Mouse (Mus musculus) ovary, adult 18-20 months (tissue): ENCODE data around the gene Cfap58.

Experiments used
- DNase-seq: peaks from one replicate; pipeline ENCODE4 v3.0.0; 2022; ENCODE audit warnings: low spot score, mixed read lengths

Cfap58 gene

DNA sequence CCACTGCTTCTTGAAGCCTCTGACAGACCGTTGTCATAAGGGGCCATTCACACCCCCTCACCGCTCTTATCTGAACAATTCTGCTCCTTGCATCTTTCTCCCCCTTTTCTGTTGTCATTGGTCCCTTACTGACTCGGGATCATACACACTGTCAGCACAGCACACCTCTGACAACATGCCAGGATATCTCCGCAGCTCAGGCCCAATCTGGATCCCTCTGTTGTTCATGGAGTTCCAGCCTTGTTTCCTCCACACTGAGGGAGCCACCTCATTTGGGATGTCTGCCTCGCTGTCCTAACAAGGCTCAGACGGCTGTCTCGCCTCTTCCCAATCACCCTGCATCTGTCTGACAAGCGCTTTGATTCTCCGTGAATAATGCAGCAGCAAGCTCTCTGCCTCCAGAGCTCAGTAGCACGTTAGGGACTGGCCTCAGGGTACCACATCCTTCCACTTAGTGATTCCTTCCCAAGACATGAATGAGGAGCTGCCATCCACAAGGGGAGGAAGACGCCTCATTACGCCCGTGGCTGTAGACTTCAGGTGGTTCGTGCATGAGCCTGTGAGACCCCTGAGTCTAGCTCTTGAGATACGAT, 40.7 kb downstream of the Cfap58 start:
- no peak for DNase-seq

DNA sequence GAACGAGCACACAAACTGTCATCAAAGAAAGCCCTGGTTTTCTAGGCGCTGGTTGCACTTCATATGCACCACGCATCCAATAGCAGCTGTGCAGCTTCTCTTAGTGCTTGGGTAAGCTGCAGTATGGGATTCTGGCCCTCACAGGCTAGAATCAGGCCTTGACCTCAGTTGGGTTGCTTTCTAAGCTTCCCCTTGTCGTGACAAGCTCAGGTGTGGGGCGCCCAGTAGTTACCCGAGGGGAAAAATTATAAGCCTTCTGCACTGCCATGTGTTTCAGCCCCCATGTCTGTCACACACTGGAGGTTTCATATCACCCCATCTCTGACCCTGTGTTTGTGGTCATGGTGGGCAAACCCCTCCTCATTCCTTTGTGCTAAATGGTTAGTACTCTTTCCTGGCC, 42.0 kb downstream of the Cfap58 start:
- no peak for DNase-seq

DNA sequence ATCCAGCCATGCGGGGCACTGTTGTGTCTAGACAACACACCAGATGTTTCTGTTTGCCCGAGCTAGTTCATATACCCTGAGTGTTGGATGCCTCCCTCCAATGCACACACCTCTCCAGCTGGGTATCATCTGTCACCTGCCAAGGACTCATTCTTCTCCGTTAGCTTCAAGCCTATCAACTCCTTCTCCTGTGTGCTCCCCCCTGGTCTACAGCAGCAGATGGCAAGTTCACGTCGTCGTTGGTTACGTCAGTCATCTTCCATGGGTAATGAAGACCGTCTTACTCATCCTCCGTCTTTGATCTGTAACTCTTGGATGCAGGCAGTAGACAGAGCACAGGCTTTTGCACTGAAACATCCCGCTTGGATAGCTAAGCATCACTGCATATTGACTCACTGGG, 42.8 kb downstream of the Cfap58 start:
- no peak for DNase-seq

DNA sequence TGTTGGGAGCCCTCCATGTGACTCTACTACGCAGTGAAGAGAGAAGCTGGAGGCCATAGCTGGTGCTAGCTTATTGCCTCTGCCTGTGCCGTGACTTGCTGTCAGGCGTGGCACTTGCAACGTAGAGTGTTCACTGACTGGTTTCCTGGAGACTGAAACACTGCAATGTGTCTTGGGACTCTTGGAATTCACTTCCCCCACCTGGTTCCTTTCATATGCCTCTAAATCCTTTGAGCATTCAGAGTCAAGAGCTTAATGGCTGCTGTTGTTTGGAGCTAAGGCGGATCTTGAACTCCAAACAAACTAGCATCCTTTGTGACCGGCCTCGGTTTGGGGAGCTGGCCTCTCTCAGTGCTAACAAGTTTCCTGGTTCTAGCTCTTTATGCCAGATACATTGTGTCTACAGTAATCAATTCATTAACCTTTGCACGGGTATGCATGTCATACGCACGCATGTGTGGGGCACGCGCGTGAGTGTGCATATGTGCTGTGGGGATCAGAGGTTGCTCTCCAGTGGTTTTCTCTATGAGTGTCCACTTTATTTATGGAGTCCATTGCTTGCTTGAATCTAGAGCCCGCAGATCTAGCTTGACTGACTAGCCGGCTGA, 48.2 kb downstream of the Cfap58 start:
- DNase-seq, result no peak

DNA sequence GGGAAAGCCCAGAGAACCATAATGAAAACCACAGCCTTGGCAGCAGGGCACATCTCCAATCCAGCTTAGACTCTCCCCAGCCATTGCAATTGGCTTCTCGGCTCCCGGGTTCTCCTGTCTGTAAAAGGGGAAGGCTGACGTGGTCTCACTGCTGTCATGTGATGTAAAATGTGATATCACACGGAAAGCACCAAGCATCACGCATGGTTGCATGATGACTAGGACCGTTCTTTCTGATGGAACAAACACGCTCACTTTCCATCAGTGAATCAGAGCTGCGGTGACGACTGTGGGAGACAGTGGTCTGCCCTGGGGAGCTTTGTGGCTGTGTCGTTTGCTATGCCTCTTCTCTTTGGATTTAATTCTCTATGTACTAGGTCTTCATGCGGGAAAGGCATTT, 50.5 kb downstream of the Cfap58 start:
- no peak for DNase-seq

DNA sequence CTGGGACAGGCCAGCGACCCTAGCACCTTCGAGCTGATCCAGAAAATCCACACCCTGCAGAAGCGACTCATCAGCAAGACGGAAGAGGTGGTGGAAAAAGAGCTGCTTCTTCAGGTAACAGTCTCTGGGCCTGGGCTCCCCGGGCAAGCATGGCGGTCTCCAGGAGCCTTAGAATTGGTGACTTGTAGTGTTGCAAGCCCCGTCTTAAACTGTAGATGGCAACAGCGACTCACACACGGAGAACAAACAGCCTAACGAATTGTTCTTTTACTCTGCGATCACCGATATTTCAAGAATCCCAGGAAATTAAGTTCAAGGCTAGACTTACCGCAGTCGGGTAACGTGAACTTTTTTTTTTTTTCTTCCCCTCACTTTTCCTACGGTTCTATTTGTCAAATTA, 51.0 kb downstream of the Cfap58 start:
- no peak for DNase-seq

DNA sequence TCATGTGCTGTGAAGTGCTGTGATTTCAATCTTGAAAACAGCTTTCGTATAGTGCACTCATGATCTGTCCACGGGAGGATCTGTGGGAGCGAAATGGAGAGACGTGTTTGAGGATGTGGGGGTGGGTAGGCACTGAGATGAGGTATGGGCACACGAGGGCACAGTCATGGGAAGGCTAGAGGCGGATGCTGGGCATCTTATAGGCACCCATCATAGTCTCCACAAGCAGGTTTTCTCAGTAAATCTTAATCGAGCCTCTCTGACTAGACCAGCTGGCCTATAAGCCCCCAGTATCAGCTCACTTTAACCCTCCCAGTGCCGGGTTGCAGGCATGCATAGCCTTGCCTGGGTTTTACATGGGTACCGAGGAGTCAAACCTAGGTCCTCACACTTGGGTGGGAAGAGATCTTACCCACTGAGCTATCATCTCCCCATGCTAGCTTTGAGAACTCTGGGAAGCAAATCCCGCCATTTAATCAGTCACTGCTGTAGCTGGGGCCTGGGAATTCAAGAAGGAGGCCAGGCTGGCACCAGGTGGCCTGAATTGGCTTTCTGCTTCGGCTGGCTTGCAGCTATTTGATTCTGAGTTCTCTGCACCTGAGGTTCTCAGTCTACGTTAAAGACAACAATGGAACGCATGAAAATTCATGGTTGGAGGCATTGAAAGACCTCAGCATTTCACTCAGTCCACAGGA, 51.6 kb downstream of the Cfap58 start:
- no peak for DNase-seq

DNA sequence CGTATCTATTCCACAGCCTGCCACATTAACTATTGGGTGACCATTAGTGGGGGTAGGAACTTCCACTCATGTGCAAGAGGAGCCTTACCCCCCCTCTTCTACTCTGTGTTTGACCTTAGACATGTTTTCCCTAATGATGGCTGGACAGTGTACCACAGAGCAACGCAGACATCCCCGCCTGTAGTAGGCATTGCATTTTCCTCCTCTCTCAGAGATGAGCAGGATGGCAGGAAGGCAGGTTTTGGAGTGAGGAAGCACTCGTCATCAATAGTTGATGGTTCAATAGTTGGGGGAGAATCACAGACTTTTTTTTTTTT, 52.1 kb downstream of the Cfap58 start:
- DNase-seq, result no peak

DNA sequence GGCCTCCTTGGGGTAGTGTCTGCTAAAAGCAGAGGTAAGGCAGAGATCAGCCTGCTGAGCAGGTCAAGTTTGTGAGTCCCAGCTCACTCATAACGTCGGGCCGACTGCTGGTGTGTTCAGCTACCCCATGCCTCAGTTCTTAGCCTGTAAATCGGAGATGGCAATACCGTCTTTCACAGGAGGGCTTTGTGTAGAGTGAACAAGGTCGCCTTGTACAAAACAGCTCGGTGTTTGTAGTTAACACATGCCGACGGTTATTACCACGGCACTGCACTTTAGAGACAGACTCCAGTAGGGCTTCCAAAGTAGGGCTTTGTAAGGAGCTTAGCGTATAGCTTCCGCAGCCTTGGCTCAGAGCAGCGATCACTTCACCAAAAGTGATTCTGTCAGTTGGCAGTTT, 63.8 kb downstream of the Cfap58 start:
- no peak for DNase-seq

DNA sequence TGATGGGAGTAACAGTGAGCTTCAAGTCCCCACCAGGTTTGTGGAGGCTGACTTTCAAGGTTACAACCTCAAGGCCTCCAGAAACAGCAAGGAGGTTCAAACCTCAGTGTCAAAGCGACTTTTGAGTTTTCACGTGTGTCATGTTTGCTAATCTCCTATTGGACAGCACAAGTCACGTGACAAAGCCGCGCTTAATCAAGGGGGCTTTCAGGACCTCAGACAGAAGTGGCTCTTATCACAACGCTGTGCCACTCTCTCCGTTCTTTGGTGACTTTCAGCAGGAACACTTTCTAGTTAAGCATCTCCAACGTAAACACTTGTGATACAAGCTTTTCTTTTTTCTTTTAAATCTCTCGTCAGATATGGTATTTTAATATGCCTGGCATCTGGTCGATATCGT, 64.3 kb downstream of the Cfap58 start:
- DNase-seq, result no peak

DNA sequence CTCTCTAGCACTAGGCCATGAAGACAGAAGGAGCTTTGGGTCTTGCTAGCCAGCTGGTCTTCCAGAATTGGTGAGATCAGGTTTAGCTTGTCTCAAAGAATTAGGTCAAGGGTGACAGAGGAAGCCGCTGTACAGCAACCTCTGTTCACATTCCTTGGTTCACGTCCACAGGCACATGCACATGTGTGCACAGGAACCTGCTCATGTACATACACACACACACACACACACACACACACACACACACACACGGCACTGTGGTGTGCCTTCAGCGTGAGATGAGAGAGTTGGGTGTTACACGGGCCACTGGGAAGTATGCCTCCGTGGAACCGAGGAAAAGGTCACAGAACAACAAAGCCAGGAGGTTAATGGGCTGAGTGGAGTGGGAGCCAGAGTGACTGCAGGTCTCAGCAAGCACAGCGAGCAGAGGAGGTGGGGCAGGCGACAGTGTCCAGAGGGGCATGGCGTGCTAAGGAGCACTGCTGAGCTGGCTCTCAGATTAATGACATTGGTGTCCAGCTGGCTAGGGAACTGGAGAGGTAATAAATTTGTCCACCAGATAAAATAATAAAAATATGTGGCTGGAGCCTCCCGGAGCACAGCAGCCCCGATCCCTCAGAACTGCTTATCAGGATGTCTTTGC, 71.4 kb downstream of the Cfap58 start:
- no peak for DNase-seq

DNA sequence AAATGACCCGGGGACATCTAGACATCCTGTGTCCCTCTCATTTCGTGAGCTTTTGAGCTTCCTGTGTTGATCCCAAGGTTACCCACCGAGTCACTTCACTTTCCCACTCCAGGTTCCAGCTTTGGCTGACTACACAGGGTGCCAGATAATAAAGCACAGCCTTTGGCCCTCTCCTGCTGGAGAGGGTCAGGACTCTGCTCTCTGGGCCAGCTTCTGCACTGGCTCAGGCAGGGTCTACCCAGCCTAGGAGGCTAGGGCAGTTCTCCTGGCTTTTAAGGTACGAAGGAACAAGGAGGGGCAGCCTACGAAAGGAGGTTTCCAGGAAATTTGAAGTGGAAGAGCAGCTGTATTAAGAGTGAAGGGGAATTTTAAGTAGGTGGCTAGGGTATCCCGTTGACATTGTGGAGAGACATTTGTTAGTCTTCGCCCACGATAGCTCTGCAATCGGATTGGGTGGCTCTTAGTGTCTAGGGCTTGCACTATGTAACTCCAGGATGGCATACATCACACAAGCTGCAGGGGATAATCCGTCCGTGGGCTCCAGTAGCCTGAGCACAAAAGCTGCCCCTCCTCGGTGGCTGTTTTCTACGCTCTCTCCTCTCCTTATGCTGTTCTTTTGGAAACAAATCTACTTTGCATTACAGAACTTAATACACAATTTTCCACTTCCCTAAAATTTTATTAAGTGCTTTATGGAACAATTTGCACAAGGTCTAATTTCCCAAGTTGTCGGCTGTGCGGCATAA, 72.3 kb downstream of the Cfap58 start:
- DNase-seq, result no peak

DNA sequence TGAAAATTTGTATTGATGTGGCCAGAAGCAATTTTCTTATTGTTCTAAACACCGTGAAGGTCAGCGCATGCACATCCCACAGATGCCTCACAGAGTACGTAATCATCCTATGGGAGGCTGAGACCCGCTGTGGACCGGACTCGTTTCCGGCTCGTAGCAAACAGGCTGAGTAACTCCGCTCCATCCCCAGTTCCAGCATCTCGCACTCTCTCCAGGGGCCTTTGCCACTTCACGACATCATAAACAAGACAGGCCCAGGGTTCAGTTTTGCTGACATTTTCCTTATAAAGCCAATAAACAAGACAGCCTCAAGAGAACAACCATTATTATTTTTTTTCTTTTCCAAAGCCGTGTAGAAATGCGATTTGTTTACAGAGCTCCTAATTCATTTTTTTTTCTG, 82.6 kb downstream of the Cfap58 start:
- no peak for DNase-seq

DNA sequence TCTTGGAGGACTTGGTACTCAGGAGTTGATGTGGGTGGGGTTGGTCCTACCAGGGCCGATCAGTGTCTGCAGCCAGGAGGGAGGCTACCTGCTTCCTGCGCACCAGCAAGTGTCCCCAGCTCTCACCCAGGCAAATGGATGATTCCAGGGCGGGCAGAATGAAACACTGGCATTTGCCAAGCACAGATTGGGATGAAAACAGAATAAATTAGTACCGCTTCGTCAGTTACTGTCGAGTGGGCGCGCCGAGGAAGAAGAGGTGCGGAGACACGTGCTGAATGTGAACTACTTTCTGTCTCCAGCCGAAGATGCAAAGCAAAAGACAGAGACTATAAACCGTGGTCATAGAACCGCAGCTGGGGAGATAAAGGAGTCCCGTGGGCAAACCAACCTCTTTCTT, 84.0 kb downstream of the Cfap58 start:
- no peak for DNase-seq

DNA sequence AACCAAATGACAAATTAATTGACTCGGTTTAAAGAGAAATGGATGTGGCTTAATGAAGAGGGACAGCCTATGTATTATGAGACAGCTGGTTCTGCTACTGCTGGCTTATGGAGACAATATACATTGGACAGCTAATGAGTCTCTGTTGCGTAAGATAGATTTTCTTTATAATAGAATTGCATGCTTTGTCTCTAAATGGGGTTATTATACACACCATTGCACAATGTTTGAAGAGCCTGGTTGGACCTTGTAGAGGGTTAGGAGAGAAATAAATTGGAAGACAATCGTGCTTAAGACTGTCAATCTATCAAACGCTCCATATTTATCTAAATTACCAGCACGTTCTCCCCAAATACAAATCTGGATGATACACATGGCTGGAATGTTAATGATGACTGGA, 85.3 kb downstream of the Cfap58 start:
- DNase-seq, result no peak

DNA sequence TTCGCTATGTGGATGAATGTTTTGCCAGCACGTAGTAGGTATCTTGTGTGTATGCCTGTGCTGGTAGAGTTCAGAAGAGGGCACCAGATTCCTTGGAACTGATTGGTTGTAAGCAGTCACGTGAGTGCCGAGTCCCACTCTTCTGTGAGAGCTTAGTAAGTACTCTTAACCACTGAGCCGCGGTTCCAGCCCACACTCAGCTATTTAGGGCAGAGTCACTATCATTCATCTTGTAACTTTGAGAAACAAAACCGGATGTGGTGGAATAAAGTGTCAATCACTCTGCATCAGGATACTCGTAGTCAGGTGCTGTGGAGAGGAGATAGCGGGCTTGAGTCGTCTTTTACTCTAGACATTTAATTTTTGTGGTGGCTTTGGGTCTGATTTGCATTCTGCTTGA, 86.3 kb downstream of the Cfap58 start:
- no peak for DNase-seq

DNA sequence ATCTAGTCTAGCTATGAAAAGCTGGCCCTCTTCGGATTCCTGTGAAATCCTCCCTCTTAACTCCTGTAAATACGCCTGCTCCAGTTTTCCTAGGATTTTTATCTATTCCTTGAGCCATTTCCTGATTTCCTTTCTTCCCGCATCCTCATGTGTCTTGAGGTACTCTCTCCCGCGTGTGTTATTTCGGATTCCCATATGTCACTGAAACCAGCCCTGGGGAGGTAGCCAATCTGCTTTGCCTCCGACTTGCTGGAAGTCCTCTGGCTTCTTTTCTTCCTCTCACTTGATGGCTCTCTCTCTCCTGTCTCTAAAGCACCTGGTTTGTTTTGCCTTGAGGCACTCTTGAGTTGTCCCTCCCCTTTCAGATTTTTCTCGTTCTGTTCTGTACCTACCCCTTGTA, 87.9 kb downstream of the Cfap58 start:
- DNase-seq, result no peak

DNA sequence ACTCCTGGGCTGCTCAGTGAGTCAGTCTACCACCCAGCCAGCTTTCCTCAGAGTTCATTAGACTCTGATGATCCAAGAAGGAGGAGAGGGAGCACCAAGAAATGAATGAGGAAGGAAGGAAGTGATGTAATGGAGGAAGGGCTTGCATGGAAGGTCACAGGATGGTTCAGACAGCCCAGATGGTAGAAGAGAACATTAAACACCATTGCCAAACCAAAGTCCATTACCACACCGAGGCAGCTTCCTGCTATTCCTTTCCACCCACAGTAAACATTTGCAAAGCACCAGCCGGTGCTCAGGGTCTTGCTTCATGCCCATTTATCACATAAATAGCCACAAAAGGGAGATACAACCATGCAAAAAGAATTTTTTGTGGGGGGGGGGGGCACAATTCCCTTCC, 89.4 kb downstream of the Cfap58 start:
- no peak for DNase-seq

DNA sequence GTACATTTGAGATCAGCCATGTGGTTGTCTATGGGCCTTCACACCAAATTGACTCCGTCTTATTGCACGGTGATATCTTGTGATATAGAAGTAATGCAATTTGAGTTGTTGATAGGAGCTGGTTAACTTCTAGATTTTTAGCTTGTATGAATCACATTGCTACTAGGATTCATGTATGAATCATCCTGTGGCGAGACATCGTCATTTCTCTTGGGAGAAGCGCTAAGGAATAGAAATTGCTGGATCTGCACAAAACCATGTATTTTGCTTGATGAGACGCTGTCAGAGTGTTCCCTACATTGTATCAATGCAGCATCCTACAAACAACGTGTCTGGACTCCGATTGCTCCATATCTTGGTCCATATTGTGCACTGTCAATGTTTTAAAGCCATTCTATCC, 102.1 kb downstream of the Cfap58 start:
- DNase-seq, result no peak

DNA sequence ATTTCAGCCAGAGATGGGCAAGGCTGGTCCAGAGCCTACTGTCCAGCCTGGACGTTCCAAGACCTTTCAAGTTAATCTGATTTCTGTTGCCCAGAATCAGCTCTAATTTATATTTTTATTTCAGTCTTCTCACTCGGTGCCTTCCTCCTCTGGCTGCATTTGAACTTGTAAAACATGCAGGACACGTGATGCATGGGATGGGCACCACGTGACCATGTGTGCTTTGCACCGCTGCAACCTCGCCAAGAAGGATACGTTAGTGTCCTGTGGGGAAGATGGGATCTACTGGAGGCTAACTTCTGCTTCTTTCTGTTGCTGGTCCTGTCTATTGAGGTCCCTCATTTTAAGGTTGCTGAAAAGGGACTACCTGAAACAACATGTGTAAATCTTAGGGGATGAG, 109.8 kb downstream of the Cfap58 start:
- DNase-seq, result no peak

DNA sequence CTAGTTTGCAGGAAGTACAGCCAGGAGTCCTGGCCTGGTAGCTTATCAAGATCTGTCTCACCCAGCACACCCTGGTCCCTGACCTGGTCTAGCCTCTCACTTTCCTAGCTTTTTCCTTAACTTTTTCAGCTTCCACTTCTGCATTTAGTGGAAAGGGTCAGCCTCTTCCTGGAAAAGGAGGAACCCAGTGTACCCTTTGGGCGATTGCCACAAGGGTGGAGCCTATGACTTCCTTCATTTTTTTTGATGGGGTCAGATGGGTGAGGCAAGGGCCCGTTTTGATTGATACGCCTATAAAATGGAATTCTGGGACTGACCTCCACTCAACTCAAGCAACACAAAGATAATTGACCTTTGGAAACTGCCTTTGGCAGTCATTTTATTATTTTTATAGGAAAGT, 111.9 kb downstream of the Cfap58 start:
- DNase-seq, result no peak

DNA sequence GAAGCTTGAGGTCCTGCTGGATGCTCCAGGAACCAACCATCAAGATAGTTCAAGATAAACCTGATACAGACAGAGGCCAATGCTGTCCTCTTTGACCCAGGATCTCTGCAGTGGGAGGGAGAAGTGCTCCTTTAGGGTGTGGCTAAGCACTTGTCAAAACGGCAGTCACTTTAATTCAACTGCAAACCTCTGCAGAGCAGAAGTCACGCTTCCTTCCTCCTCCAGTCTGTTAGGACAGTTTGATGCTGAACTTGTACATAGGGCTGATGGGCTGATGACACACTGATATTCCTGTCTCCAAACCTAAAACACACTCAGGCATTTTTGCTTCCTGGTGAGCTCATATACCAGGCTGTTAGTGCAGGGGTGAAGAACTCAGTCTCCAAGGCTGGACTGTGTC, 125.8 kb downstream of the Cfap58 start:
- DNase-seq, result no peak

DNA sequence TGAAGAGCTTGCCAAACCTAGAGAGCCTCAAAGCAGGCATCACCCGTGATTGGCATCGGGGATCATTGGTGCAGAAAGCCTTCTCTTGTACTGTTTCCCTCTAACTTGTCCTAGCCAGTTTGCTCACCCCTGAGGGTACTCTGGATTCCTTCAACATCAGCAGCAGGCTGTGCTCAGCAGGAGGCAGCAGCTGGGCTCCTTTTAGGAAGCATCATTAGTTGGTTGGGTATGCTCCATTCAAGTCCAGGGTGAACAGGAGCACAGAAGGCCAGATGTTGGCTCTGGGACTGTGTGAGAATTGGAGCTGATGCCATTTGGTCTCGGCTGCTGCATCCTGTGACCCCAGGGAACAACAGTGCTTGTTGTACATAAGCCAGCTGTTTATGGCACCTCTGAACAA, 142.2 kb downstream of the Cfap58 start:
- DNase-seq, result no peak
